Mouse (Mus musculus): ENCODE data around the gene Lpo.

The Lpo gene

GRCm38 (mm10) chr11:87807433-87807832 is 20.7 kb downstream of the Lpo start:
- no peak for DNase-seq (ENCODE audit: inconsistent age in 2 of 2, low spot score in 1 of 2)

- peak in 1 of 2 experiments; percentile 67 for DNase-seq (ENCODE audit: inconsistent age in 2 of 2, low spot score in 1 of 2)
Observed at GRCm38 (mm10) chr11:87805448-87805847, 22.6 kb downstream of the Lpo start.

- DNase-seq (ENCODE audit: inconsistent age in 2 of 2, low spot score in 1 of 2) = peak in 1 of 2 experiments; percentile 35
Observed at GRCm38 (mm10) chr11:87802621-87803020, 25.5 kb downstream of the Lpo start.

- no peak for DNase-seq (ENCODE audit: inconsistent age in 2 of 2, low spot score in 1 of 2)
Observed at GRCm38 (mm10) chr11:87801711-87802275, 26.3 kb downstream of the Lpo start.

- no peak for DNase-seq (ENCODE audit: inconsistent age in 2 of 2, low spot score in 1 of 2)
Observed at GRCm38 (mm10) chr11:87793460-87793859, 34.6 kb downstream of the Lpo start, which contains the start of gene Mpo. Gene Mpo (plus strand): TSS chr11:87793581.

GRCm38 (mm10) chr11:87790088-87790487 is 38.0 kb downstream of the Lpo start:
- no peak for DNase-seq (ENCODE audit: inconsistent age in 2 of 2, low spot score in 1 of 2)

GRCm38 (mm10) chr11:87780130-87780529 is 48.0 kb downstream of the Lpo start:
- peak in 1 of 2 experiments; percentile 23 for DNase-seq (ENCODE audit: inconsistent age in 2 of 2, low spot score in 1 of 2)

- peak in 1 of 2 experiments; percentile 71 for DNase-seq (ENCODE audit: inconsistent age in 2 of 2, low spot score in 1 of 2)
Observed at GRCm38 (mm10) chr11:87779392-87779791, 48.7 kb downstream of the Lpo start.

- DNase-seq (ENCODE audit: inconsistent age in 2 of 2, low spot score in 1 of 2) = no peak
Observed at GRCm38 (mm10) chr11:87778915-87779314, 49.2 kb downstream of the Lpo start.

- peak; percentile 62 to 75 for DNase-seq (ENCODE audit: inconsistent age in 2 of 2, low spot score in 1 of 2)
Observed at GRCm38 (mm10) chr11:87778100-87778765, 49.9 kb downstream of the Lpo start.

GRCm38 (mm10) chr11:87772354-87772753 is 55.7 kb downstream of the Lpo start:
- no peak for DNase-seq (ENCODE audit: inconsistent age in 2 of 2, low spot score in 1 of 2)

GRCm38 (mm10) chr11:87770989-87771388 is 57.1 kb downstream of the Lpo start:
- peak; percentile 74 to 92 for DNase-seq (ENCODE audit: inconsistent age in 2 of 2, low spot score in 1 of 2)

- DNase-seq (ENCODE audit: inconsistent age in 2 of 2, low spot score in 1 of 2) = no peak
Observed at GRCm38 (mm10) chr11:87768745-87769144, 59.3 kb downstream of the Lpo start.

GRCm38 (mm10) chr11:87763988-87764876 is 63.9 kb downstream of the Lpo start:
- DNase-seq (ENCODE audit: inconsistent age in 2 of 2, low spot score in 1 of 2) = peak; percentile 72 to 82

- peak; percentile 57 to 80 for DNase-seq (ENCODE audit: inconsistent age in 2 of 2, low spot score in 1 of 2)
Observed at GRCm38 (mm10) chr11:87763511-87763987, 64.5 kb downstream of the Lpo start.

GRCm38 (mm10) chr11:87762702-87763385 is 65.2 kb downstream of the Lpo start:
- no peak for DNase-seq (ENCODE audit: inconsistent age in 2 of 2, low spot score in 1 of 2)

- DNase-seq (ENCODE audit: inconsistent age in 2 of 2, low spot score in 1 of 2) = no peak
Observed at GRCm38 (mm10) chr11:87761806-87762701, 66.0 kb downstream of the Lpo start.

GRCm38 (mm10) chr11:87761181-87761721 is 66.8 kb downstream of the Lpo start:
- DNase-seq (ENCODE audit: inconsistent age in 2 of 2, low spot score in 1 of 2) = no peak

GRCm38 (mm10) chr11:87760301-87761081 is 67.6 kb downstream of the Lpo start, which contains the start of gene Tspoap1:
Gene Tspoap1 (plus strand): TSS chr11:87760541.
- no peak for DNase-seq (ENCODE audit: inconsistent age in 2 of 2, low spot score in 1 of 2)

Data from adrenal gland, adult (tissue).